Mouse (Mus musculus): ENCODE data around the gene Med15.
"Not testable (repeated sequence)": the region's sequence is repeated elsewhere in the genome, so short reads cannot be mapped to it uniquely, and the experiment has no call there.

Gene Med15

DNA sequence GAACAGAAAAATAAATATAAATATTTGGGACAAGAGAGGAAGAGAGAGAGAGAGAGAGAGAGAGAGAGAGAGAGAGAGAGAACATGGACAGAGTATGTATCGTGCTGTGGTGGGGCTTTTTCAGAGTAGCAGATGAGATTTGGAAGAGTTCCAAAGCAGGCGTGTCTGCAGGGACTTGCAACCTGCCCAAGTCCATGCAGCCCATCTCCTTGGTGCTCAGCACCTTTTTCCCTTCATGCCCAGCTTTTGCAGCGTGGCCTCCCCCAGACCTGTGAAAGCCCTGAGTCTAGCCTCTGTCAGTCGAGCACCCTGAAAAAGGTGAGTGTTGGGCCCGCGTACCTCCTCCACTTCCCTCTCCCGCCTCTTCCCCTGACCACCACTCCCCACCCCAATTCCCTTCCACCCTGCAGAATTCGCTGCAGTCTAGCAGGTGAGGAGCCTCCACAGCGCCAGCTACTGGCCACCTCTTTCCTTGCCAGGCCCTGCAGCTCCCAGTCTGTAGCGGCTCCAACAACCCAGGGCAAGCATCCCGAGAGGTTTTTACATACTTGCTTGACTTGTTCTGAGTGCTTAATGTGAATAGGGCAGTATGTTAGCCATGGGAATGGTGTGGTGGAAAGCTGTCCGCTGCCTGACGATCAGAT is 114.6 kb downstream of the Med15 start:
- peak; percentile 42 to 55 for DNase-seq (ENCODE audit: low spot score in 2 of 2)

DNA sequence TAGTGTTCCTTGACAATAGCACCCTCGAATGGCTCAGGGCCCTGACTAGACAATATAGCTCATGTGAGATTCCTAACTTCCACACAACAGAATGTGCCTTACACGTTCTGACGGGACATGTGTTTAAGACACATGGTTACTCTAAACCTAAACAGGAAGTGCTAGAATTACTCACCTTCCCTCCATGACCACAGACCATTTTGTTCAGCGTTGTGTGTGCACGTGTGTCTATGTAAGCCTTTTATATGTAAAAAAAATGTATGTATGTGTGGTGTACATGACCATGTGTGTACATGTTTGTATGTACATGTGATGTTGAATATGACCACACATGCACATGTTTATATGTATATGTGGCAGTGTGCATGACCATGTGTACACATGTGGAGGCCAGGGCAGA is 116.5 kb downstream of the Med15 start:
- DNase-seq (ENCODE audit: low spot score in 2 of 2), result no peak

DNA sequence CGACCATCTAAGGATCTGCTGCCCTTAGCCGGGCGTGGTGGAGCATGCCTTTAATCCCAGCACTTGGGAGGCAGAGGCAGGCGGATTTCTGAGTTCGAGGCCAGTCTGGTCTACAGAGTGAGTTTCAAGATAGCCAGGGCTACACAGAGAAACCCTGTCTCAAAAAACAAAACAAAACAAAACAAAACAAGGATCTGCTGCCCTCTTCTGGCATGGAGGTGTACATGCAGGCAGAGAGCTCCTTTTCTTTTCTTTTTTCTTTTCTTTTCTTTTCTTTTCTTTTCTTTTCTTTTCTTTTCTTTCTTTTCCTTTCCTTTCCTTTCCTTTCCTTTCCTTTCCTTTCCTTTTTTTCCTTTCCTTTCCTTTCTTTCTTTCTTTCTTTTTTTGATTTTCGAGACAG is 118.0 kb downstream of the Med15 start:
- not testable (repeated sequence) for DNase-seq (ENCODE audit: low spot score in 2 of 2)

DNA sequence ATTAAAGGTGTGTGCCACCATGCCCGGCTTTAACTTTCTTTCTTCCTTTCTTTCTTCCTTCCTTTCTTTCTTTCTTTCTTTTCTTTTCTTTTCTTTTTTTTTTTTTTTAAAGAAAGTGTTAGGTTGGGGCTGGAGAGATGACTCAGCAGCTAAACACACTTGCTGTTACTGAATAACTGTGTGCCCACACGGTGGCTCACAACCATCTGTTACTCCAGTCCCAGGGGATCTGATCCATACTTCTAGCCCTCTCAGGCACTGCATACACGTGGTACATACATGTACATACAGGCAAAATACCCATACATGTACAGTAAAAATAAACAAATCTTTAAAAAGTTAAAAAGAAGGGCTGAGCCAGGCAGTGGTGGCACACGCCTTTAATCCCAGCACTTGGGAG is 121.3 kb downstream of the Med15 start:
- no peak for DNase-seq (ENCODE audit: low spot score in 2 of 2)

DNA sequence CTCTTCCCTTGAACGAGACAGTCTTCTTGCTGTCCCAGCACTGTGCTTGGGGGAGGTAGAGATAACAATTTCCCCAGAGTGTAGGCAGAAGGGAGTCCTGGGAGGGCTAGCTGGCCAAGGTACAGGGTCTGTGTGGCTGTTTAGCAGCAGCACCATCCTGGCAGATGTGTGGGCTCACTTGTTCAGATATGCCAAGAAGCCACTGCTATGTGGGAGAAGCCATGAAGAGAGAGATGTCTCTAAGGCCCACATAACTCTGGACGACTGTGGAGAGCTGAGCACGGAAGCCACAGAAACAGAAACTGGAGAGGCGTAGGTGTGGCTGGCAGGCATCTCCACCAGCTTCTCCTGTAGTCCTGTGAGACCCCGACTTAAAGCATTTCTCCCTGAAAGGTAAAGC is 127.0 kb downstream of the Med15 start:
- DNase-seq (ENCODE audit: low spot score in 2 of 2), result no peak

DNA sequence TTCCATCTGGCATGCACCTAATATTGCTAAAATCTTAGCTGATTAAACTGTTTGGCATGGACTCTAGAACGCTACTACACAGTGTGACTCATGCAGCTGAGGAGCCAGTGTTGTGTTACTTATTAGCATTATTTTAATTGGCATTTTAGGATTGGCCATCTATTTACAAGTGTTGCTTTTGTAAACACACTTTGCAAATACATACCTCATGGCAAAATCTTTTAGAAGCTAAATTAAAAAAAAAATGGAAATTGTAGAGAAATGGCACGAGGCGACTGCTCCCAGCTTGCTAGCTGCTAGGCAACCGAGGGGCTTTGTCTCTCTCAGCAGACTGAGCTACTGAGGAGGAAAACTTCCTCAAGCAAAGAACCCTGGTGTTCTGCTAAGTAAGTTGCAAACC is 127.8 kb downstream of the Med15 start:
- no peak for DNase-seq (ENCODE audit: low spot score in 2 of 2)
